Mouse (Mus musculus) ovary, postnatal 10 days (tissue): ENCODE measurements around the gene Elf4.

Source experiments
- DNase-seq: peaks from one replicate; pipeline ENCODE4 v3.0.0; 2022; ENCODE audit warnings: low spot score

The Elf4 gene

DNA sequence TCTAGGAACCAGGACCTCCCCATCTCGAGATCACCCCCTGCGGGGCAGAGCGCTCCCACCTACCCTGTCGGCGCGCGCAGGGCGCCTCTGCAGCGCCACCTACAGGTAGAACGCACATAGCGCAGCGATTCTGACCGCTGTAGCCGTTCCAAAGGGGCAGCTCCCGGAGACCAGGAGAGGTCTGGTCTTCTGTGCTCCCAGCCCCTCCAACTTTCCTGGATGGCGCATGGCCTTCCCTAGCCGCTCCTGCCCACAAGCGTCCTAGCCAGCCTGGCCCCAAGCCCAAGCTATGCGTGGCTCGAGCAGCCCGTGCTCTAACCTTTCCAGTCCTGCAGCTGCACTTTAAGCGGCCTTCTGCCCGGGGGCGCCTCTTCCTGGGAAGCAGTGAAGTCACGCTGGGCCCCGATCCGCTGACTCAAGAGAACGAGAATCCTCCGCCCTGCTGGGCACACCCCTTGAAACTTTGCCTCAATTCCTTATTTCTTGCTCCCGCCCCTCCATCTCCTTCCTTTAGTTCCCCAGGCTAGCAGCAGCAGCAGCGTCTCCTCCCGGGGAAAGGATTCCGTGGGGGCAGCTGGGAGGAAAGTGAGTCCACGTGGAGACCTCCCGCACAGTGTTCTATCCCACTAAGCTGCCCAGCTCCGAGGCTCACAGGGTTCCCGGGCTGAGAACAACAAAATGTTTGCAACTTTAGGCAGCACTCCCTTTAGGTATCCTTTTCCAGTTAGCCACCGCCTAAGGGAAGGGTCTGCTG, at the start of gene Elf4:
Gene Elf4 (minus strand): TSS at position 379 of the 754 bp plus-strand sequence.
- peak; percentile 48 for DNase-seq

GRCm38 (mm10) chrX:48493763-48494162, 30.8 kb upstream of the Elf4 start:
- DNase-seq: no peak

- no peak for DNase-seq
These were observed 18.8 kb upstream of the Elf4 start for GRCm38 (mm10) chrX:48481687-48482086.

DNA sequence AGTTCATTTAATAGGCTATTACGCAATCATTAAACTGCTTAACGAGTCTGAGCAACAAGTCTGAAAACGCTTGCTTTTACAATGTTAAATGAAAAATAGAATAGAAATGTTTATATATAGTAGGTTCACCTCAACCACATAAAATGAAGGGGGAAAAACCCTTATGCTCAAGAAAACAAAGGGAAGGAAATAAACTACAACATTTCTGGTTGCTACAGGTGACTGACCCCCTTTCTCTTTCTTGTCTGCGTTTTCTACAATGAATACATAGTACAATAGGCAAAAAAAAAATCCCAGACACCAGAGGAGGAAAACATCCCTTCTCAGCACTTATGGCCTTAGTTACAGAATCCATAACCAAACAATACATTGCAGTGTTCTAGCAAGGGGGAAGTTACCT, 18.2 kb upstream of the Elf4 start:
- DNase-seq: no peak

DNA sequence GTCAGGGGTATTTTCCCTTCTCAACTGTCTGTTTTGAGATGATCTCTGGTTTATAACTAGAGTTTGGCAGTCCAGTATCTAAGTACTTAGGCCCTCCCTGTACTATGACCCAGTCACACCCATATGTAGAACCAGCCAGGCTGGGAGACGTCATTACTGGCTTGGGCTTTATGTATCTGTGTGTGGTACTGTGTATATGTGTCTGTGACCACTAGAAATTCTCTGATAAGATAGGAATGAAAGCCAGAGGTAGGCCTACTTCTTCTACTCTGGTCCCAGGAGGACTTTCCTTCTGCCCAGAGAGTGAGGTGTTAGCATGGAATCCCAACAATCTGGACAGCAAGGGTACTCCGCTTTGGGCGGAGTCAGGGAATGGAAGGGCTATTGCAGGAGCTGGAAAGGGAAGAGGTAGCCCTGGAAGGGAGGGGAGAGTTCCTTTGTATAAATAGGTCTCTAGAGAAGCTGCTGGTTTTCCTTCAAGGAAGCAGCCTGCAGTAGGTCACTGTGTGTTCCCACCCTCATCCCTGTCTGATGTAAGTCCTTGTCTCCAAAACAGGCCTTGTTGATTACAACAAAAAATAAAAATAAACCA, 4.5 kb upstream of the Elf4 start:
- DNase-seq: no peak

DNA sequence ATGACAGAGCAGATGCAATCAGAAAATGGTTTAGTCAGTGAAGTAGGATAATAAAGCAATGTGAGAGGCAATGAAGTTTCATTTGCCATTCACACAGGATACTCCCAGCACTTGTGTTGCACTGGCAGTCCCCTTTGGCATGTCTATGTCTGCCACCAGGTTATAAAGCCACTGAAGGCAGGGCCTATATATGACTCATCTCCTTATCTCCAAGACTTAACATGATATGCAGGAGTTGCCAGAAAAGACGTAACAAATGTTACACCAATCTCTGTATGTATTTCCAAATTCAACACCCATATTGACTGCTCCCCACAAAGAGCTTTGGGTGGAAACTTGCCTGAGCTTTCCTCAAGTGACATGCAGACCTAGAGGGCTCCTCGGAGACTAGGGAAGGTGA, 3.2 kb upstream of the Elf4 start:
- no peak for DNase-seq

DNA sequence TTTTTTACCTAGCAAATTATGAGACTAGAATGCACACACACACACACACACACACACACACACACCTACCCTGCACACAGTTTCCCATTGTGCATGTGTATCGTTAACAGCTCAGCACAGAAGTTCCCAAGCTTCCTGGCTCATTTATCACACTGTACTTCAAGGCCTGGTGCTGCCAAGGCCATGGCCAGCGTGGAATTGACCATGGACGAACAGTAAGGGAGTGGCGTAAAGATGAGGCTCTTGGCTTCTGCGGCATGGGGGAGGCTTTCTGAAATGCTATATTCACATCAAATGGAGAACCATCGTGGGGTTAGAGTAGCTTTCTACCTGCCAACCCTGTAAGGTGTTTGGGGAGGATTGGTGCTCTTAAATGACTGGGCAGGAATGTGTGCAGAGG, 1.5 kb upstream of the Elf4 start:
- no peak for DNase-seq

- no peak for DNase-seq
These were observed 704 bp upstream of the Elf4 start for GRCm38 (mm10) chrX:48463636-48464035.

DNA sequence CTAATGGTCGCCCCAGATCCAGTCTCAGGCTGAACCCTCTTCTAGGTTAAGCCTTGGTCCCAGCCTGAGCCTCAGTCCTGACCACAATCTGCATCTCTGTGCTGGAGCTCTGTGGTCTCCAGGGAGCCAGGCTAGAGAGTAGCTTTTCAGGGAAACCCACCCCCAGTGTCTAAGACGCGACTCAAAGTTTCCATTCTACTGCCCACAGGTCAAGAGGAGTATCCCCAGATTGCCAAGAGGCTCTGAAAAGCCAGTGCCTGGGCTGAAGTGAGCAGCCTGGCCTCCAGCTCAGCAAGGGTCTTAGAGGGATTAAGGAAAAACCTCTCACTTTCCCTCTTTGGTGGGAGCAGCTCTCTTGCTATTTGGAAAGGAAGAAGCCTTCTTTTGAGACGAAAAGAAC, 635 bp downstream of the Elf4 start:
- DNase-seq: no peak

DNA sequence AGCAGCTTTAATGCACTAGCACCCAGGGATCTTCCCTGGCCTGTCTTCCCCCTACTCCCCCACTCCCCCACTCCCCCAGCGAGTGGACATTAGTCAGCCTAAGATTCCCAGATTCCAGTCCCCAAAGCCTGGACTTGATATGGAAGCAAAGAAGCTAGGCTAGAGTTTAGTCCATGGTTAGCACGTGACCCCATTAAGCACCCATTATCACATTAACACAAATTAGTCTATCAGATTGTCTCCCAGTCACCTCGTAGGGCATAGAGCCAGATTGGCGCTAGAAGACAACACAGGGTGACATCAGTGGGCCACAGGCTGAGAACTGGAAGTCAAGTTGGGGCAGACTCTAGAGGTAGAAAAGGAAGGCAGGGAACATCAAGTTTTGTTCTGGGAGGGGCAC, 1.9 kb downstream of the Elf4 start:
- DNase-seq: no peak

DNA sequence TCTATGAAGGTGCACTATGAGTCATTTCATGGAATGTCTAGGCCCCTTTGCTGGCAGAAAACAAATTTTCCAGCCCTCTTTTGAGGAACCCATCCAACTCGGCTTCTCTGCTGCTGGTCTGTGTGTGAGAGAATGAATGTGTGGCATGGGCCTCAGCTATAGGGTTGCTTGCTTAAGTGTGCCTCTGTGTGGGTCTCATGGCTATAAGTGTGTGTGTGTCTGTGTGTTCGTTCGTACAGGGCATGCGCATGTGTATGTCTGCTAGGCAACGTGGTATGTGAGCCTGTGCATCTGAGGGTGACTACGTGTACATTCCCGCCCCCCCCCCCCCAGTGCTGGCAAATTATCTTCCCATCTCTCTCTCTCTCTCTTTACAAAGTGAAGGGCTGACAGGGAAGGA, 2.4 kb downstream of the Elf4 start:
- no peak for DNase-seq

- DNase-seq: no peak
These were observed 6.0 kb downstream of the Elf4 start for GRCm38 (mm10) chrX:48456956-48457355.

DNA sequence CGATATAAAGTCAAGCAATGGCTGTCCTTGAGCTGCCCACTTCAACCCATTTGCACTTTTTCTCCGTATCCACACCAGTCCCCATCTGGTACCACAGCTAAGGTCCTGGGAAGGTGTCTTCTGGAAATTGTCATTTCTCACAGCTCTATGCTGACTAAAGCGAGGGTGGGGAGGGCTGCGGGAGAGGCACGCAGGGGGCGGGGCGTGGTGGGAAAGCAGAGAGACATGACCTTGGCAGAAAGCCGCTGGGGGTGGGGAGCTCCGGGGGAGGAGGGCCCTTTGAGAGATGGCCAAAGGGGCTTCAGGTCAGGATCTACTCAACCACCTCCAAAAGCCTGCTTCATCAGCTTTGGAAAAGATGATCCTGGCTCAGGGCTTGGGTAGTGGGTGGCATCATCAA, 7.9 kb downstream of the Elf4 start:
- DNase-seq: no peak

- DNase-seq: no peak
These were observed 8.4 kb downstream of the Elf4 start for GRCm38 (mm10) chrX:48454495-48454878.

DNA sequence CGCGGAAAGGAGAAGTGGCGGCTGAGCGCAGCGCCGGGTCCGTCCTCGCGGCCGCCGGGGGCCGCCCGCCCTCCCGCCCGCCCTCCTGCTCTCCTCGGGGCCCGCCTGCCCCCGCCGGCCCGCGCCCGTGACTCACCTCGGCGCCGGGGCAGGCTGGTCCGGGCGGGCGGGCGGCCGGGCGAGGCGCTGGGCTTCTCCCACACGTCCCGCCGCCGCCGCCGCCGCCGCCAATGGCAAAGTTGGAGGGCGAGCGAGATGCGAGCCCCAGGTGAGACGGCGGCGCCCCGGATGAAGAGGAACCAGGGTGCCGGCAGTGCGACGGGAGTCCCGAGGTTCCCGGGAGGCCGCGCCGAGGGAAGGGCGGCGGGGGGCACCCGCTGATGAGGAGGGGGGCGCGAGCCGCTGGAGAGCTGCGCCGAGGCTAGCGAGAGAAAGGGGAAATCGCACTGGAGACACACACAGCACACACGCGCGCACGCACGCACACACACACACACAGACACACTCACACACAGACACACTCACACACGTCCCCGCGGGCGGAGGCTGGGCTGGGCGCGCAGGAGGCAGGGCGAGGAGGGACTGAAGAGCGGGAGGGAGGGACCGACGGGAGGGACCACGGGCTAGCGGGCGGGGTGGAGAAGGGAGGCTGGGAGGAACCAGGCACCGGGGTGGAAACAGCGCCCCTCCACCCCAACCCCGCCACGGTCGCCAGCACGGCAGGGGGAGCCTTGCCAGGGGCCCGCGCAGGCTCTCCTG, 9.0 kb downstream of the Elf4 start:
- no peak for DNase-seq

GRCm38 (mm10) chrX:48452931-48453673, 9.8 kb downstream of the Elf4 start:
- DNase-seq: no peak

- no peak for DNase-seq
These were observed 10.6 kb downstream of the Elf4 start for GRCm38 (mm10) chrX:48452231-48452890.

- no peak for DNase-seq
These were observed 13.3 kb downstream of the Elf4 start for GRCm38 (mm10) chrX:48449646-48450045.

- no peak for DNase-seq
These were observed 18.3 kb downstream of the Elf4 start for GRCm38 (mm10) chrX:48444677-48445076.

- DNase-seq: no peak
These were observed 21.0 kb downstream of the Elf4 start for GRCm38 (mm10) chrX:48441954-48442353.

DNA sequence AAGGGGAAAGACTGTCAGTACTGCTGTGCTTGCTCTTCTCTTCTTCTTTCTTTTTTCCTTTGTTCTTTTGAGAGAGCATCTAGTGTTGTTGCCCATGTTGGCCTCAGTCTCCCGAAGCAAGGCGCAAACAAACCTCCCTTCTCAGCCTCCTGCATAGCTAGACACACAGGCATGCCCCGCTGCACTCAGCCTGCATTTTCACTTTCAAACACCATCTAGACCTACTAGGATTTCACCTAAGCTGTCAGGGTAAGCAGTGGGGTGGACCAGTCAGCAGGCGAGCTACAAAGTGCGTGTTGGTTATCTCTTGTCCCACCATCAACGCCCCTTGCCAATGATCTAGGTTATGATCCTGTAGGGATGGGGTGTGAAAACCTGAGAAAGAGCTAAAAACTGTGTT, 21.4 kb downstream of the Elf4 start:
- DNase-seq: no peak

- DNase-seq: no peak
These were observed 23.9 kb downstream of the Elf4 start for GRCm38 (mm10) chrX:48439036-48439435.
